Mouse (Mus musculus) spleen, postnatal 10 days (tissue): ENCODE measurements at regions not wholly inside any gene's neighbourhood (a gene's known extent, or its start where the extent isn't known, plus 50 kb on each side); places are given as distances from the start of the nearest gene placed in this dataset.
"Not testable (repeated sequence)": the region's sequence is repeated elsewhere in the genome, so short reads cannot be mapped to it uniquely, and the experiment has no call there.

Experiments used
- DNase-seq, 2 experiments: peaks; one replicate each; pipeline ENCODE4 v3.0.0; 2021 to 2022; ENCODE audit warnings: low spot score in 2 of 2

GRCm38 (mm10) chr8:20285523-20285922 lies 77.5 kb downstream of the Gm15319 start:
- peak in 1 of 2 experiments; percentile 9 for DNase-seq

DNA sequence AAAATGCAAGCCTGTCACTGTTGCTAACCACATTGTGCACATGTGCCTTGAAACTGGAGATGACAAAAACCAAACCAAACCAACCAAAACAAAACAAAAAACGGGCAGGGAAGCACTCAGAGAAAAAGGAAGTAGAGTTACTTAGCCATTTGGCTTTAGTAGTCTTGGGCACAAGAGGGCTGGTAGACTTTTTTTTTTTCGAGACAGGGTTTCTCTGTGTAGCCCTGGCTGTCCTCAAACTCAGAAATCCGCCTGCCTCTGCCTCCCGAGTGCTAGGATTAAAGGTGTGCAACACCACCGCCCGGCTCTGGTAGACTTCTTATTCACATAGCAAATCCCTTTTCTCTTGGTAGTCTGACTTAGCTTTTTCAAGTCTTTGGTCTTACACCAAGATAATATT lies 78.2 kb downstream of the Gm15319 start:
- DNase-seq: peak; percentile 20 to 43

DNA sequence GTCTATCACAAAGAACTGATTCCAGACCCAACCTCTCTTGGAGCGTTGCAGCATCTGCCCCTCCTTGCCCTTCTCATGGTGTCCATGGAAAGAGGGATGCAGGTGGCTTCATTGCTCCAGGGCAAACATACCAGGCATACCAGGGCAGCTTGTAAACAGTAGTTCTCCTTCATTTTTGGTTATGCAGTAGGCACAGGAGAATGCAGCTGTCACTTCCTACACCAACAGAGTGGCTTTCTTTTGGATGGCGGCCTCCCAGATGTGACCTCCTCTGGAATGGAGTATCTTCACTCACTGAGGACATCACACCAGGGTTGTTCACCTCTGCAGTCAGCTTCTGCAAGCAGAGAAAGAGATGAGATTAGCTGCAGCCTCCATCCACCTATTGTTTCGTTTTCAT lies 79.9 kb downstream of the Gm15319 start:
- not testable (repeated sequence) for DNase-seq

- DNase-seq: peak in 1 of 2 experiments; percentile 25
These were observed 81.7 kb downstream of the Gm15319 start for GRCm38 (mm10) chr8:20281201-20281887.

- DNase-seq: not testable (repeated sequence)
These were observed 85.3 kb downstream of the Gm15319 start for GRCm38 (mm10) chr8:20277701-20278100.

GRCm38 (mm10) chr8:20276661-20277060 lies 86.3 kb downstream of the Gm15319 start:
- not testable (repeated sequence) for DNase-seq

GRCm38 (mm10) chr8:20273844-20274243 lies 89.2 kb downstream of the Gm15319 start:
- not testable (repeated sequence) for DNase-seq

- DNase-seq: peak; percentile 11 to 24
These were observed 95.4 kb downstream of the Gm15319 start for GRCm38 (mm10) chr8:20267520-20268127.

DNA sequence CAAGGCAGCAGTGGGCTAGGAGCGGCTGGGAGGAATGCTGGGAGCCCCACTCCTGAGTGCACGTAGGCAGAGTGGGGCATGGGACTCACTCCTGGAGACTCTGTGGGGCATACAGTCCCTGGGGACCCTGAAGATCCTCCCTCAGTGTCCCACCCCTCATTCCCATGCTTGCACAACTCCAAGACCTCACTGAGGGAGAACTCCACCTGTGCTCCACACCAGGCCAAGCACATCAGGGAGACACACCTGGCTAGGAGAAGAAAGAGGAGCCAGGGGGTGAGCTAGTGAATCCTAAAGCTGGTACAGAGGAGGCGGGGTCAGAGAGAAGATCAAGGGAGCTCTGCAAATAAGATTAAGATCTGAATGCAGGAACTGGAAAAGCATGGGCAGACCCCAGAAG lies 96.2 kb downstream of the Gm15319 start:
- peak; percentile 16 to 43 for DNase-seq

DNA sequence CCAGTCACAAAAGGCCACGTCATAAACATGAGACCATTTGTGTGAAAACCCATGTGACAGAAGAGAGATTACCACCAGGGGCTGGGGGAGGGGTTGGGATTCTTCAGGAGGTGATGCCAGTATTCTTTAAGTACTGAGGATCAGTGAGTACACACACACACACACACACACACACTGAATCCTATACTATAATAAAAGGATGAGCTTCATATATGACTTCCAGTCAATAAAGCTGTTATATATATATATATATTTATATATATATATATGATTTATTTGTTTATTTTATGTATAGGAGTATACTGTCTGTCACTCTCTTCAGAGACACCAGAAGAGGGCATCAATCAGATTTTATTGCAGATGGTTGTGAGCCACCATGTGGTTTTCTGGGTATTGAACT lies 98.4 kb downstream of the Gm15319 start:
- not testable (repeated sequence) for DNase-seq

GRCm38 (mm10) chr8:20264106-20264505 lies 98.9 kb downstream of the Gm15319 start:
- peak; percentile 14 to 27 for DNase-seq

GRCm38 (mm10) chr8:20262847-20263570 lies 100.0 kb downstream of the Gm15319 start:
- peak; percentile 19 to 34 for DNase-seq

GRCm38 (mm10) chr8:20262253-20262652 lies 100.8 kb downstream of the Gm15319 start:
- peak in 1 of 2 experiments; percentile 11 for DNase-seq

DNA sequence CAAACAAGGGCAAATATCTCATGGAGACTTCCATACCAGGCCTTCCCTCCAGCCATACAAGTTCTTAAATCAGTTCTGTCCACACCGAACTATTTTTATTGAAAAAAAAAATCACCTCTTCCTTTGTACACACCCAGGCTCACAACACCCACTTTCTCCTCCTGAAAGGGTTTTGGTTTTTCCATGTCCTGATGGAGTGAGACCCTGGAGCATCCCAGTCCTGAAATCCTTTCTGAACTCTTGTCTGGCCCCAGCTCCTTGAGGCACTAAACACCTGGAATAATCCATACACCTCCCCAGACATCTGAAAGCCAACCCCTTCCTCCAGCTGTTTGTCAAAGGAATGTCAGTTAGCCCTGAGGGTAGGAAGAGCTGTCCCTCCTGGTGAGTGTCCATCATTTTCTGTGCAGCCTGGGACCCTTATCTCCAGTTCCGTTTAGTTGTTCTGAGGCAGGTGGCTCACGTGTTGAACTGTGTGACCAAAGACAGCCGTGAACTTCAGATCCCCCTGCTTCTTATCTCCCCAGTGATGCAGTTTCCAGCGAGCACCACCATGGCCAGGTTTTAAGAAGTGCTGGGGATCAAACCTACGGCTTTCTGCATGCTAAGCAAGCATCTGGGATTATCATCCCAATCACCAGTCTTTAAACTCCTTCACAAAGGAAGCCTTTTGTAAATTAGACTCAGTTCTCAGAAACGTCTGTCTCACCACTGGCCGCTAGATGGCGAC lies 101.4 kb downstream of the Gm15319 start:
- DNase-seq: not testable (repeated sequence)

DNA sequence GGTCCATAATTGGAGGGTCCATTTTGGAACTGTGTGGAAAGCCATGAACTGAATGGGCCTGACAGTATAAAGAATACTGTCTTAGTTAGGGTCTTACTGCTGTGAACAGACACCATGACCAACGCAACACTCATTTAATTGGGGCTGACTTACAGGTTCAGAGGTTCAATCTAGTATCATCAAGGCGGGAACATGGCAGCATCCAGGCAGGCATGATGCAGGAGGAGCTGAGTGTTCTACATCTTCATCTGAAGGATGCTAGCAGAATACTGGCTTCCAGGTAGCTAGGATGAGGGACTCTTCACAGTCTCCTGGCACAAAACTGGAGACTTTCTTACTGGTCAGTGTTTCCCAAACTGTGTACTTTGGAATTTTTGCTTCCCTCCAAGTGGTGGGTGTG lies 102.0 kb downstream of the Gm15319 start:
- DNase-seq: peak; percentile 39 to 61

GRCm38 (mm10) chr8:20260125-20260640 lies 102.8 kb downstream of the Gm15319 start:
- not testable (repeated sequence) for DNase-seq

DNA sequence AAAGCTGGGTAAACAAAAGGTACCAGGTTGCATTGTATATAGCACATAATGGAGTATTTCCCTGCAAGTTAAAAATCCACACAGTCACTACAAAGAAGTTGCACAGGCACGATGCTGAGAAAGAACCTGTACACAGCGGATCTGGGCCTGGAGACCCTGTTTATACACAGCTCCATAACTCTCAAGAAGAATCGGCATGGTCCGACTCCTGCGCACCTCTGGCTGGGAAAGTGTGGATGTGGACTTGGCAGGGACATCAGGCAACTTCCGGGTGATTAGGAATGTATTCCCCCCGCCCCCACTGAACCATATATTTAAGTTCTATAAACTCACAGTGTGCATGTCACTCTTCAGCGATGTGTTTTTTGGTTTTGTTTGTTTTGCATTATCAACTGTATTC lies 103.3 kb downstream of the Gm15319 start:
- DNase-seq: peak in 1 of 2 experiments; percentile 17
